Mouse (Mus musculus) macrophage (primary cell): Measurements from ENCODE around the gene Morf4l2. TPM values are rescaled to one million over a fixed set of nuclear protein-coding genes. Genes with fewer than 3 reads are reported as not detected.

Source experiments
- H3K27ac ChIP-seq: fragments of 350-480 bp; formaldehyde crosslinking; 2 replicates; pipeline ENCODE4 v1.9.0; 2021
- H3K36me3 ChIP-seq: fragments of 350-480 bp; formaldehyde crosslinking; 2 replicates; pipeline ENCODE4 v1.9.0; 2021; ENCODE audit errors: inconsistent target
- H3K4me3 ChIP-seq: fragments of 350-480 bp; formaldehyde crosslinking; 2 replicates; pipeline ENCODE4 v1.9.0; 2021; ENCODE audit errors: inconsistent target
- H3K79me2 ChIP-seq: fragments of 350-480 bp; formaldehyde crosslinking; 2 replicates; pipeline ENCODE4 v1.9.0; 2021; ENCODE audit errors: inconsistent target
- WGBS: methylation state at CpG from one replicate; pipeline ENCODE4 v1.1.7; 2026; ENCODE audit warnings: inconsistent platforms; ENCODE audit not compliant: missing documents; 5-methylcytosine and 5-hydroxymethylcytosine counted together
- polyA plus RNA-seq: library from polyadenylated mRNA; stranded (reverse); fragments of 250-400 nt; gene quantifications from 3 replicates; pipeline ENCODE4 v1.2.4, GENCODE M21; 2018; ENCODE audit warnings: inconsistent platforms
- total RNA-seq, 78 experiments: library from RNA; depleted of rRNA; stranded (reverse); fragments of 250-400 nt; gene quantifications; 1 replicate in 9 of 78; 2 replicates in 24 of 78; 3 replicates in 43 of 78; 4 replicates in 2 of 78; pipeline ENCODE4 v1.2.4; 2018; ENCODE audit warnings: inconsistent platforms in 56 of 78

Morf4l2 gene
- total RNA-seq (2018; cell fraction: chromatin; rRNA removed): 100 to 1,000 TPM; 169 to 473 (median 283) TPM
- total RNA-seq (2018; cell fraction: cytosol; rRNA removed): 100 to 1,000 TPM; 168 to 303 (median 214) TPM
- 100 to 1,000 TPM; 245 to 429 (median 362) TPM for total RNA-seq (2018; cell fraction: nucleus; rRNA removed)
- polyA plus RNA-seq: 146 to 528 TPM (median 198 TPM) in 3 replicates

DNA sequence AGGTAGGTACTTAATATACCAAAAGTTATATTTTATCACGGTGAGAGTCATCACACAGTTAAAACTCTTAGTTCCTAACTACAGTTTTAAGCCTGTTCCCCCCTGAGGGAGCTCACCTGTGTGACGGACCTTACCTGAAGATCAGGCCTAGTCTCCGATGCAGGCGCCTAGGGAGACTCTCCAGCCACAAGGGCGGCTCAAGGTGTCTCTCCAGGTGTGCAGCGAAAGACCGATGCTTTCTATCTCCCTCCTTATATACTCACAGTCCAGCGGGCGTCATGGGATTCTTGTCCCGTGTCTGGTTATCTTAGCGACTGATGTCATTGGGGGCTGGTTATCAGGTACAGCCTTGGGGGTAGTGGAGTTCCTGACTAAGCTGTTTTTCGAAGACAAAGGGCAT, at the start of gene Morf4l2:
Gene Morf4l2 (minus strand): TSS at position 232 of the 400 bp plus-strand sequence.
- WGBS: 90% methylated on average over 12 of the region's 12 CpGs
- Histone ChIP-seq H3K27ac (peak within 1 kb of the TSS; percentile 84), H3K36me3 (no peaks in the 10 kb centered on the region), H3K4me3 (peak within 1 kb of the TSS; percentile 26), H3K79me2 (peaks cover 22% of the 10 kb centered on the region)

DNA sequence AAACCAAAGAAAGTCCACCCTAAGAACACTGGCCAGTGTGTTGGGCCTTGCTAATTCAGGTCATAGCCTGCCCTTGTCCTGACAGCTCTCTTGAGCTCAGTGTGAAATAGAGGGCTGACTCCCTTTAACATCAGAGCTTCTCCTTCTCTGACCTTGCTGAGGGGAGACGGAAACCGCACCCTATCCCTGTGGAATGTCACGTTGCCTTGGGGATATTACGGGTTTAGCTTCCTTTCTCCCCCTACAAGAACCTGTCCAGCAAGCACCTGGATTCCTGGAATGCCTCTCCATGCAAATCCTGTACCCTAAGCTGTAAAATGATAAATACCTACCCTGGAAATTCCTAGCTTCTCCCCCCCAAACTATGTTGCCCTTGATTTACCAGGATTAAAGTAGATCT, 46.0 kb upstream of the Morf4l2 start:
- Histone ChIP-seq H3K27ac (no peak overlapping the region), H3K4me3 (no peak overlapping the region), H3K79me2 (no peaks in the 10 kb centered on the region), H3K36me3 (no peaks in the 10 kb centered on the region)
- 95% methylated on average over 4 of the region's 4 CpGs for WGBS

DNA sequence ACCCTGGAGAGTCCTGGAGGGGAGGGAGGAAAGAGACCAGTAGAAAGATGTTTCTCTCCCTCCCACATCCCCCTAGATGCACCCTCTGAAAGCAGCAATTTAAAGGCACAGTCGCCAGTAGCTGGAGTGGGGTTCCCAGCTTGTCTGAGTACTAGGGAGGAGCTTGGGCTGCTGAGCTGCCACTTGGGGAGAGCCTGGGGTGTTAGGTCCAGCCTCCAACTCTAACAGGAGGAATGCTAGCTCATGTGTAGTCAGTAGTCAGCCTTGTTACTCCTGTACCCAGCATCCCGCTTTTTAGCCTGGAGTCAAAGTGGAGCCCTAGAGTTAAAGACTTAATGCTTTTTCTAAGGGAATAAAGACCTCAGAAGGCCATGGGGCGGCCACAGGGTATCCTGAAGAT, 36.6 kb upstream of the Morf4l2 start, which contains the start of gene Glra4:
Gene Glra4 (minus strand): TSS at position 101 of the 400 bp plus-strand sequence.
- Histone ChIP-seq H3K79me2 (no peaks in the 10 kb centered on the region), H3K27ac (no peak within 1 kb of the TSS), H3K36me3 (no peaks in the 10 kb centered on the region), H3K4me3 (no peak within 1 kb of the TSS)
- WGBS: 92% methylated on average over 1 of the region's 3 CpGs

DNA sequence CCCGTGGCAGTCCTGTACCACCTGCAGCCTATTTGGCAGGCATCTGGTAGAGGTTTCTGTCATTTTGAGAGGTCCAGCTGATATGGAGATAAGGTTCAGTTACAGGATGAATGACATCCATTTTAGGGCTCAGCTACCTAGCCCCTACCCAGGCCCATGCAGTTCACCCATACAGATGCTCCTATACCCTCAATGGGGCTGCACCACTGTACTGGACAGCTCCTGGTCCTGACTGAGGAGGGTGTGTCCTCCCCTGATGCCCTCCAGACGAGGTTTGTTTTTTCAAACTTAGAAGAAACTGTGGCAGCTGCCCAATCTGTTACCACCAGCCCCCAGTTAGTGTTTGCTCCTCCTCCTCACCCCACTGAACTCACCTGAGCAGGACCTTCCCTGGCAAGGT, 35.8 kb upstream of the Morf4l2 start:
- 78% methylated on average over 2 of the region's 2 CpGs for WGBS
- Histone ChIP-seq H3K79me2 (no peaks in the 10 kb centered on the region), H3K4me3 (no peak overlapping the region), H3K36me3 (no peaks in the 10 kb centered on the region), H3K27ac (no peak overlapping the region)

- no peaks in the 10 kb centered on the region for H3K36me3 ChIP-seq
- WGBS: 68% methylated on average over 3 of the region's 3 CpGs
- no peak overlapping the region for H3K27ac ChIP-seq
- H3K4me3 ChIP-seq: no peak overlapping the region
- H3K79me2 ChIP-seq: no peaks in the 10 kb centered on the region
These were observed 34.6 kb upstream of the Morf4l2 start for GRCm38 (mm10) chrX:136778046-136778445.

DNA sequence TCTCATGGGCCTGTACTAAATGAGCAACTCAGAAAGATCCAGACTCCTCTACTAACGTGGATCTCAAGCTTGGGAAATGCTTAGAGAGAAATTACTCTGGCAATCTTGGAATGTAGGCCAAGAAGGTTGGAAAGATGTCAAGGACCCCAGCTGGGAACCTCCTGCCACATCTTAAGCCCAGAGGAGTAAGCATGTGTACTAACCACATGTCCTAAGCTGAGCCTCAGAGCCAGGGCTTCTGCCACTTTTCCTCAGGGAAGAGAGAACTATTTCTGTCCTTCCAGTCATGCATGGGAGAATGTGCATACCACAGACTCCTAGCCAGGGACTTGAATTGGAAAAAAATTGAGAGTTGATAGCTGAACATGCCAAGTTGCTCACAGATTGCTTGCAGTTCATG, 29.5 kb upstream of the Morf4l2 start:
- Histone ChIP-seq H3K4me3 (no peak overlapping the region), H3K79me2 (no peaks in the 10 kb centered on the region), H3K27ac (no peak overlapping the region), H3K36me3 (no peaks in the 10 kb centered on the region)
- WGBS: 82% methylated on average over 1 of the region's 1 CpGs

DNA sequence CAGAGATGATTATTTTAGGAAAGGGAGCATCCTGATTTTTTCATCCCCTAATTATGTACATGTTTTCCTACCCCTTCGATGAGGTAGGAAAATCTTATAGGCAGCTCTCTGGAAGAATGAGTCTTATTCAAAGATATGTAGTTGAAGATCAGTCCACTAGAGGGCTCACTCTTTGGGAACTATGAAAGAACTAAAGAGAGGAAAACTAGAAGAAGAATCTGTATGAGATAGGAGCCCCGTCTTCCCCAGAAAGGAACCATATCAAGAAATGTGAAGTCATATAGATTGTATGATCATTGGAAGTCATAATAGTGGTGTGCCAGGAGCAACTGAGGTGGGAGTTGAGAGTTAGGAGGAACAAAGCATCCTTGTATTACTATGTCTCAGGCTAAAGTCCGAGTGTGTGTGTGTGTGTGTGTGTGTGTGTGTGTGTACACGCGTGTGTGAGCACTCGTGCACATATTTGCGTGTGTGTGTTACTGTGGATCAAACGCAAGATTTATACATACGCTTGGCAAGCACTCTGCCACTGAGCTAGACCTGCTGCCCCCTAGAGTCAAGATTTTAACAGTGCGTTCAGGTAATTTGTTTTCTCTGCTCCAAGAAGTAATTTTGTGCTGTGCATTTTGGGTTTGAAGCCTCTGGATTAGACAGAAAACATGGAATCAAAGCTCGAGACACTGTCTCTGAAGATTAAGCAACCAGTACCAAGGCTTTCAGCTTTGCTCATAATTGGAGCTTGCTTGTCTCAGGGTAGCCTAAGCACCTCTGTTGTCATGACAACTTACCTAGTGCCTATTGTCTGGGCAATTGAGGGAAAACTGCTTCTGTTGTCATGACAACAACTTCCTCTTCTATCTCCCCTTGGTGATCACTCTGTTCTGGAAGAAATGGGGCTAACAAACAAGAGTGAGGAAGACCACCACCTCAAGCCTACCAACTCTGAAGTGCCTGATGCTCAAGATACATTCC, 17.9 kb upstream of the Morf4l2 start:
- no peaks in the 10 kb centered on the region for H3K36me3 ChIP-seq
- 65% methylated on average over 11 of the region's 11 CpGs for WGBS

DNA sequence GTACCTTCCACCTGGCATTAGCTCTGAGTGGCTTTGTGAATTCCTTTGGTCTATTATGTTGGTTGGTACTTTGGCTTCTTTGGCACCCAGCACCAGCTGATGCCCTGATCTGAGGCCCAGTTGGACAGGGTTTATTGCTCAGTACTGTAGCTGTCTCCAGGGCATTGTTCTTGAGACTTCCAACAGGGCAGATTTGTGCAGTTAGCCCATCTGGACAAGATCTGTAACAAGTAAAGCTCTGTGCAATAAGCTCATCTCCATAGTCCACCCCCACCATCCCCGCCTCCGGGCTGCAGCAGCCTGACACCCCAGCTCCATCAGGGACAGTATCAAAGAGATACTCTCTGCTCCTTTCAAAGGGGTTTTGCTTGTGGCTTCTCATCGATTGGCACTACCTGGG, 12.0 kb upstream of the Morf4l2 start:
- Histone ChIP-seq H3K36me3 (no peaks in the 10 kb centered on the region), H3K79me2 (no peaks in the 10 kb centered on the region), H3K4me3 (no peak overlapping the region), H3K27ac (no peak overlapping the region)
- 89% methylated on average over 3 of the region's 3 CpGs for WGBS

More for the DNA sequence above, 17.9 kb upstream of the Morf4l2 start:
- H3K79me2 ChIP-seq: no peaks in the 10 kb centered on the region
- H3K4me3 ChIP-seq: no peak overlapping the region
- no peak overlapping the region for H3K27ac ChIP-seq

DNA sequence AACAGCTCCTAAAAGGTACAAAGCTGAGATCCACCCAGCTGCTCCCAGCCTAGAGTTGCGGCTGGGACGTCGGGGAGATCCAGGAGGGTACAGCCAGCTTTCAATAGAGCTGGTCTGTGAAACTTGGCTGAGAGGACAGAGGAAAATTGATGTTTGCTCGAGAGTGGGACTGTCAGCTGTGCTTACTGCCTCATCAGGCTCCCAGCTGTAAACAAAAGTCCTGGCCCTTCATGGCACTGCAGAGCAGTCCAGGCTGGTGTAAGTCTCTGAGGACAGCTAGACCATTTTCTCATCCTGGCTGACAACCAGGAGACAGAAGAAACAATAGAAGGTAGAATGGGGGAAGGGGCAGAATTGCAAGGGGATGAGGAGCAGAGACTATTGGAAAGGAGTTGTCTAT, 5.8 kb upstream of the Morf4l2 start:
- 98% methylated on average over 4 of the region's 4 CpGs for WGBS
- no peaks in the 10 kb centered on the region for H3K79me2 ChIP-seq
- no peak overlapping the region for H3K27ac ChIP-seq
- H3K36me3 ChIP-seq: no peaks in the 10 kb centered on the region
- no peak overlapping the region for H3K4me3 ChIP-seq

DNA sequence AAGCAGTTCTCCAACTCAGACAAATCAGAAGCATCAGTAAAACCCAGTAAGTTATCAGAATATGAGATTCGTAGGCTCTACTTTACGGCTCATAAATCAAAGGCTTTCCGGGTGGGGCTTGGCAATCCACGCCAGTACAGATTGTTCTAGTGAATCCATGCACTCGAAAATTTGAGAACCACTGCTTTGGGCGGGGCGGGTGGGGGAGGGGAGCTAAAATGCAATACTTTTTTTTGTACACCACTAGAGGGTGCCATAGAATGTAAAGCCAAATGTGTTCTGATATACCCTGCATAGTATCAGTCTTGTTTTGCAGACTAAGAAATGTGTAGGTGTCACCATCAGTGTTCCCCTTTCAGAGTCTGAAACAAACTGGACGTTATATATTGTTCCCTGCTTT, 1.2 kb upstream of the Morf4l2 start:
- no peak overlapping the region for H3K4me3 ChIP-seq
- H3K27ac ChIP-seq: no peak overlapping the region
- no peaks in the 10 kb centered on the region for H3K36me3 ChIP-seq
- H3K79me2 ChIP-seq: peaks cover 10% of the 10 kb centered on the region
- WGBS: 61% methylated on average over 8 of the region's 8 CpGs

DNA sequence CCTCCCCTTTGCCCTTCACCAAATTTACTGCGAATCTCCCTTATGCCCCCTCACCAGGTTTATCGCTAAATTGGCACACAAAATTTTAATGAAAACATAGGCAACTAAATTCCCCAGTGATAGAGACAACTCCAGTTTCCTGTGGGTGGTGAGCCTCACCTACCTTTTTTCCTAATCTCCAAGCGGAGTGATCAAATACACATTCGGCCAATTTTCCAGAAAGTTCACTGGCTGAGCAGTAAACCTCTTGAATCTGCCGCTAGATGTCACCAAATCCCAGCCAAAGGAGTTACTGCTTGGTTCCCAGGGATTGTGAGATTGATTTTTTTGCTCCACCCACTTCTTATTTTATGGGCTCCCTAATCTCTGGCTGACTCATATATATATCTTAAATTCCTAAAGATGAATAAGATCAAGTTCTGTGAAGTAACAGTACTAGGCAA, 808 bp downstream of the Morf4l2 start:
- Histone ChIP-seq H3K27ac (peak overlapping the region; percentile 84), H3K4me3 (peak overlapping the region; percentile 26), H3K79me2 (peaks cover 30% of the 10 kb centered on the region), H3K36me3 (no peaks in the 10 kb centered on the region)
- 31% methylated on average over 5 of the region's 5 CpGs for WGBS

GRCm38 (mm10) chrX:136742241-136742640, 1.2 kb downstream of the Morf4l2 start:
- peaks cover 34% of the 10 kb centered on the region for H3K79me2 ChIP-seq
- peak overlapping the region; percentile 26 for H3K4me3 ChIP-seq
- 27% methylated on average over 9 of the region's 10 CpGs for WGBS
- H3K36me3 ChIP-seq: no peaks in the 10 kb centered on the region
- peak overlapping the region; percentile 84 for H3K27ac ChIP-seq

- Histone ChIP-seq H3K4me3 (peak overlapping the region; percentile 26), H3K36me3 (no peaks in the 10 kb centered on the region), H3K79me2 (peaks cover 39% of the 10 kb centered on the region), H3K27ac (peak overlapping the region; percentile 84)
- WGBS: 17% methylated on average over 31 of the region's 46 CpGs
These were observed 1.8 kb downstream of the Morf4l2 start for GRCm38 (mm10) chrX:136741651-136742201.

DNA sequence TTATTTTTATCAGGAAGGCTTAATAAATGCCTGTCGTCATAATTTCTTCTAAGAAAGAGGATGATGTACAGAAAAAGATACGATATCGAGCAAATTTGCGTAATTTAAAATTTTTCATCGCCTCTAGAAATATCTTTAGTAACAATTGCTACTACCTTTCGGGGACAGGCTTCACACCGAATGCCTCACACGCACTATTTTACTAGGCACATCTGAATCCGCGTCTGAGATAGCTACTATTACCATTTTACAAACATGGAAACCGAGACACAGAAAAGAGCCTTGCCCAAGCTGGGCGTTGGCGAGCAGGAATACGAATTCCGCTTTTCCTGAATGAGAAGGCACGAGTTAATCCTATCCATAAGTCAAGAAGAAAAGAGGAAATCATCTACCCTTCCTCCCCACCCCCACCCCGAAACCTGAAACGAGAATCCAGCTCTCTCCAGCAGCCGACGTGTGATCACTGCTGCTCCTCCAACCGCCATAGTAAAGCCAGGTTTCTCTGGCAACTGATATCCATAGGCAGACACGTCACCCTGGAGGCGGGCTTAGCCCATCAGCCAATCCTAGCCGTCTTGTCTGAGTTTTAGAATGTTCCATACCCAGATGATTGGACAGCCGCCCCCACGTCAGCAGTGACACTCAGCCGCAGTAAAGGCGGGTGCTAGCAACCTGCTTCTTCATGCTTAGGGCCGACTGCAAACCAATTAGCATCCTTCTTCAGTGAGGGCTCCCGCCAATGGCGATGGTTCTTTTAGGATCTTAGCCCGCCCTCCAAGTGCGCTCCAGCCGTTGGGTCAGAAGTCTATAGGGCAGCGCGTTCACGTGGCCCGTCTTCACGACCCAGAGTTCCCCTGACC, 2.5 kb downstream of the Morf4l2 start:
- Histone ChIP-seq H3K36me3 (no peaks in the 10 kb centered on the region), H3K4me3 (peak overlapping the region; percentile 57), H3K79me2 (peaks cover 46% of the 10 kb centered on the region), H3K27ac (peak overlapping the region; percentile 84)
- WGBS: 34% methylated on average over 27 of the region's 39 CpGs
